ENCODE assay signal across 10 mouse cellular contexts in the genomic region with DNA sequence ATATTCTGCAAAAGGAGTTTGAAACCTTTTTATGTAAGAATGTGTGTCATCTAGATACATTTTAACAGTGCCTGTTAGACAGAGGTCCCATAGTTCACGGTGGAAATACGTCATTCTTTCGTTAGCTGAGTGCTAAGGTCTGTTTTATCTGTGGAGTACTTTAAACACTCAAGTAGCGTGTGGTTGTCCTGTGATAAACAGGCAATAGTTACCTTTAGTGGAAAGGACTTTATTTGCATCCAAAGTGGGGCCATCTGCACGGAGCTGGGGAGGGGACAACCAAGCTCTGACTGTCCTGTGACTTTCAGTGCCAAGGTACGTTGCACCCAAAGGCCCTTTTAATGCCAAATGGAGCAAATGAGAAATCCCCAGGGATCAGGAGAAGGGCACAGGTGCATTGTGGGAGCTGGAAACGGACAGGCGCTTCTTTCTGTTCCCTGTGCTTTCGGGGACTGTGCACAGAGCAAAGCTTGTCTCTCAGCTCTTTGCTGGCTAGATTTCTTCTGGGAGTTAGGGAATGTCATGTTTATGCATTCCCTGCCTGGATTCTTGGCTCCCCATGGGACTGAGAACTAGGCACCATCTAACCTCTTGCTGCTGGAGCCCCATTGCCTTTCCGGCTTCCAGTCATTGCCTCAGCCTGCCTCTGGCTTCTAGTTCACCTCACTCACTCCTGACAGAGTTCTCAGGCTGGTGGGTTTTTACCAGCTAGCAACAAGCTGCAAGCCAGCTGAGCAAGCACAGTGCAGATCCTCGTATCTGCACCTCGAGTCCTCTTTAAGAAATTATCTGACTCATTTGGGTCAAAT. TPM values are rescaled to one million over a fixed set of nuclear protein-coding genes. Genes with fewer than 3 reads are reported as not detected.
A peak's percentile ranks its signal among the peaks of the same experiment; 100 is the strongest.
DNase-seq lines count a peak whose midpoint lies in the region; ATAC-seq lines count a peak whose summit lies in the region.
"Had no signal": no experiment of that assay in that cellular context is flagged by ENCODE, and none has a peak within 500 bp of the region (broad histone marks: within the 10 kb centered on the region; RNA-seq: fewer than 3 reads in every experiment).

No protein-coding gene starts in this region.

- WGBS in liver, embryonic 16.5 days (ENCODE audit: insufficient replicate concordance): 43% methylated on average over 12 of the region's 12 CpGs

- H3K27ac ChIP-seq in liver, embryonic 16.5 days (ENCODE audit: low read length): no peak overlapping the region

- H3K4me2 ChIP-seq in liver, embryonic 16.5 days (ENCODE audit: low read depth, low read length): no peak overlapping the region
- H3K4me2 ChIP-seq: limb, embryonic 13.5 days had no signal

- no peak overlapping the region for H3K9ac ChIP-seq in liver, embryonic 16.5 days (ENCODE audit: low read depth, low read length)
- H3K9ac ChIP-seq: limb, embryonic 13.5 days had no signal

- no peak overlapping the region for H3K4me3 ChIP-seq in liver, embryonic 16.5 days (ENCODE audit: low read depth, low read length)
- H3K4me3 ChIP-seq: limb, embryonic 13.5 days had no signal

- no peaks in the 10 kb centered on the region for H3K27me3 ChIP-seq in liver, embryonic 16.5 days (ENCODE audit: control insufficient read depth, insufficient read depth, low read depth, low read length)
- H3K27me3 ChIP-seq: limb, embryonic 13.5 days had no signal

- peak; percentile 47 for ATAC-seq in liver, embryonic 16.5 days (ENCODE audit: low read depth)
- peak; percentile 5 to 33; a peak in 1 of 4 replicates for ATAC-seq in hematopoietic stem cell, adult 5-6 weeks (replicated peaks in 1 of 2; ENCODE audit: insufficient read depth in 1 of 2, low FRiP score in 2 of 2, low TSS enrichment in 1 of 2, low read depth in 1 of 2, poor library complexity in 2 of 2, severe bottlenecking in 2 of 2)
- ATAC-seq in megakaryocyte-erythroid progenitor cell, adult 5-6 weeks (replicated peaks; ENCODE audit: low FRiP score, low TSS enrichment, poor library complexity, severe bottlenecking): peak; percentile 64
- no peak; the same call in 1 of the 2 replicates for ATAC-seq in granulocyte monocyte progenitor cell, adult 5-6 weeks (replicated peaks; ENCODE audit: poor library complexity, severe bottlenecking)

- DNase-seq in adrenal gland, postnatal 10 days: peak; percentile 40
- no peak for DNase-seq in adrenal gland, adult 8-10 months
- no peak for DNase-seq in liver
- no peak for DNase-seq in cerebellum, postnatal 25 days

- no peaks in the 10 kb centered on the region for H3K9me3 ChIP-seq in liver, embryonic 16.5 days (replicated peaks; ENCODE audit: control insufficient read depth, low read length)
- H3K9me3 ChIP-seq: limb, embryonic 13.5 days had no signal

- H3K36me3 ChIP-seq in liver, embryonic 16.5 days (ENCODE audit: control insufficient read depth, insufficient read depth): no peaks in the 10 kb centered on the region

- peaks cover 35% of the 10 kb centered on the region for H3K4me1 ChIP-seq in liver, embryonic 16.5 days (ENCODE audit: control insufficient read depth, low read depth, low read length)

RNA-seq across cellular contexts. Expression of a gene that starts 56.1 kb away (rescaled TPM):
- total RNA-seq in adrenal gland, postnatal 10 days (2021): 100 to 1,000 TPM; 239 to 254 TPM
- total RNA-seq in adrenal gland, adult 8-10 months (2022): 100 to 1,000 TPM; 148 to 209 (median 180) TPM
- 31.6 and 34.0 TPM in 2 replicates for polyA plus RNA-seq in liver, embryonic 16.5 days (2015; fragmentation: Nextera tagmentation; extraction: Ambion mirVana)
- total RNA-seq in hematopoietic stem cell, adult 5-6 weeks (2017): 173 and 187 TPM in 2 replicates
- total RNA-seq in megakaryocyte-erythroid progenitor cell, adult 5-6 weeks (2014; fragmentation: Nextera tagmentation): 104 and 113 TPM in 2 replicates
- 115 and 124 TPM in 2 replicates for total RNA-seq in megakaryocyte-erythroid progenitor cell, adult 5-6 weeks (2017)
- 143 and 144 TPM in 2 replicates for total RNA-seq in granulocyte monocyte progenitor cell, adult 5-6 weeks (2014; fragmentation: Nextera tagmentation)
- total RNA-seq in granulocyte monocyte progenitor cell, adult 5-6 weeks (2017): 139 and 145 TPM in 2 replicates

RNA-seq across cellular contexts. Expression of a gene that starts 56.1 kb away (rescaled TPM):
- total RNA-seq in adrenal gland, postnatal 10 days (2021): 1 to 10 TPM in 1 of 2 experiments, under 1 TPM in 1; 0.60 to 2.0 TPM
- 1 to 10 TPM in 1 of 4 experiments, under 1 TPM in 3; 0.65 to 1.3 (median 0.81) TPM for total RNA-seq in adrenal gland, adult 8-10 months (2022)
- 1.9 and 2.0 TPM in 2 replicates for polyA plus RNA-seq in liver, embryonic 16.5 days (2015; fragmentation: Nextera tagmentation; extraction: Ambion mirVana)
- 4.8 and 4.9 TPM in 2 replicates for total RNA-seq in hematopoietic stem cell, adult 5-6 weeks (2017)
- 1.8 TPM in 1 of 2 replicates, not detected in the other for total RNA-seq in megakaryocyte-erythroid progenitor cell, adult 5-6 weeks (2014; fragmentation: Nextera tagmentation)
- total RNA-seq in megakaryocyte-erythroid progenitor cell, adult 5-6 weeks (2017): not detected in 2 replicates
- not detected in 2 replicates for total RNA-seq in granulocyte monocyte progenitor cell, adult 5-6 weeks (2014; fragmentation: Nextera tagmentation)
- total RNA-seq in granulocyte monocyte progenitor cell, adult 5-6 weeks (2017): 2.3 and 4.7 TPM in 2 replicates
- total RNA-seq: gastrocnemius, adult 8-10 months had no signal

RNA-seq across cellular contexts. Expression of a gene that starts 56.9 kb away (rescaled TPM):
- 10 to 100 TPM; 67.7 to 77.8 TPM for total RNA-seq in adrenal gland, postnatal 10 days (2021)
- 10 to 100 TPM; 40.3 to 44.5 (median 42.4) TPM for total RNA-seq in adrenal gland, adult 8-10 months (2022)
- polyA plus RNA-seq in liver, embryonic 16.5 days (2015; fragmentation: Nextera tagmentation; extraction: Ambion mirVana): 20.4 and 21.4 TPM in 2 replicates
- total RNA-seq in hematopoietic stem cell, adult 5-6 weeks (2017): 40.8 and 59.0 TPM in 2 replicates
- total RNA-seq in megakaryocyte-erythroid progenitor cell, adult 5-6 weeks (2014; fragmentation: Nextera tagmentation): 44.5 and 60.0 TPM in 2 replicates
- 37.3 and 38.7 TPM in 2 replicates for total RNA-seq in megakaryocyte-erythroid progenitor cell, adult 5-6 weeks (2017)
- 89.0 and 103 TPM in 2 replicates for total RNA-seq in granulocyte monocyte progenitor cell, adult 5-6 weeks (2014; fragmentation: Nextera tagmentation)
- total RNA-seq in granulocyte monocyte progenitor cell, adult 5-6 weeks (2017): 67.7 and 70.7 TPM in 2 replicates
